Mouse (Mus musculus): ENCODE results near the gene Hivep3.

The Hivep3 gene

DNA sequence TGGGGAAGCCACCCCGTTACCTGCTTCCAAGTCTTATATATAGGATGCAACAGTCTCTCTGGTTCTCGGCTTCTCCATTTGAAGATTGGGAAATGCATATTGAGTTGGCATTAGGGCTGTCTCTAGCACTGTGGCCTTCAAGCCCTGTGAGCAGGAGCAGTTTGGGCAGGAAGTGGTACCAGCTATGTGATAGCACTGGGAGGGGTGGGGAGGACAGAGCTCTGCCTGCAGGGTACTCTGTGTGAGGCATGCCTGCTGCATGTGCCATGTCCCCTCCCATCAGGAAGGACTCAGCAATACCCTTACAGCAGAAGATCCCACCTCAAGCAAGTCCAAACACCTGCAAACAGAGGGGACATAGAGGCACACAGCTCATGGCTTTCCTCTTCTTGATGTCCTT lies 142.0 kb downstream of the Hivep3 start:
- no peak for DNase-seq

- DNase-seq, result peak; percentile 63
These were observed 143.1 kb downstream of the Hivep3 start for GRCm38 (mm10) chr4:119876535-119877160.

DNA sequence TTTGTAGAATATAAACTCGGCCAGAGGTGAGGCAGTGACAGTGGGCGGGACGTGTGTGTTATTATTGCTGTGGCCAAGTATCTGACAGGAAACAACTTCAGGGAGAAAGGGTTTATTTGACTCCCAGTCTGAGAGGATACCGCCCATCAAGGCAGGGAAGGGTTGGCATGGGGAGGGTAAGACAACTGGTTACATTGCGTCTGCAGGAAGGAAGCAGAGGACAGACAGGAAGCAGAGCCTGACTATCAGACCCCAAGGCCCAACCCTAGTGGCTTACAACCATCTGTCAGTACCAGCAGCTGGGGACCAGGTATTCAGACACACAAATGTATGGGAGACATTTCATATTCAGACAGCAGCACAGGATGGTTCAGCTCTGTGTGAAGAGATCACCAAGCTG lies 144.6 kb downstream of the Hivep3 start:
- peak; percentile 57 for DNase-seq

DNA sequence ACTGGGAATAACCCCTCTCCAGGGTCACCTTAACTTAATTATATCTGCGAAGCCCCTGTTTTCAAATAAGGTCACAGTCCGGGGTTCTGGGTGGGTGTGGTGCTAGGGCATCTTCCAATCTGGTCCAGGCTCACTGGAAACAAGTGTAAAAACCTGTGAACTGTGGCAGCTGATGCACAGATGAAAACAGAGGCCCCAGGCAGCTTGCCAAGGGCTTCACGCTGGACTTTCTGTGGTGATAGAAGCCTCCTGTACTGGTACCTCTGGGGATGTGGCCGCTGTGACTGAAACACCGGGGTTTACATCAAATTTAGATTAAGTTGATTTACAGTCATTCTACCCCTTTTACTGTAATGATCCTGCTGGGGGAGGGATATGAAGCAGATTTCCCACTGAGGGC lies 146.1 kb downstream of the Hivep3 start:
- peak; percentile 63 for DNase-seq

DNA sequence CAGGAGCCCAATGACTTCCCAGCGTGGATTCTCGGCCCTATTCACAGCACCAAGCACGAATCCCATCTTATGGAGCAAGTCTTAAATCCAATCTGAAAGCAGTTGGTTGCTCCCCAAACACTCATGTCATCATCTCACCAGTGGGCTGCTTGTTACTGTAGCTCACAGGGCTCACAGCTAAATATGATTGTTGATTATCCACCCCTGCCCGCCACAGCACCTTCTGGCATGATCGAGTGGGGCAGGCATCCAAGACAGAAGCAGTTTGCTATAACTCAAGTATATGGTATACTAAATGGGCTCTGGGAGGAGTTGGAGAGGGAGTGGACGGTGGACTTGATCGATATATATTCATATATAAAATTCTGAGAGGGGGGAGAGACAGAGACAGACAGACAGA lies 146.7 kb downstream of the Hivep3 start:
- DNase-seq, result no peak

DNA sequence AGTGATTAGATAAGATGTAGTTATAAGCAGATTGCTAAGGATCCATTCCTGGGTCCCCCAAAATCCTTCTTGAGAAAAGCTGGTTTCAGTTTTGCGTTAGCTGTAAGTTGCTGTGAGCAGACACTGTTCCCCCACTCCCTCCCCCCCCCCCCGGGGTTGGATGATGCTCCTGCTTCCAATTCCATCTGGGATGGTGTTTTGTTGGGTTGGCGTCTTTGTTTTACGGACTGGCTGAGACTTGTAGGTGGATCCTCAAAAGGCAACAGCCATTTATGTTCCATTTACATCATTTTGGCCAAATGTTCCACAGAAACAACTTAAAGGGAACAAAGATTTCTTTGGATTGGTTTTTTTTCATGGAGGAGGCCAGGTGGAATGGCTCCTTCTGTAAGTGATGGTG lies 147.7 kb downstream of the Hivep3 start:
- peak; percentile 13 for DNase-seq

GRCm38 (mm10) chr4:119882401-119882800 lies 148.8 kb downstream of the Hivep3 start:
- DNase-seq, result peak; percentile 93

DNA sequence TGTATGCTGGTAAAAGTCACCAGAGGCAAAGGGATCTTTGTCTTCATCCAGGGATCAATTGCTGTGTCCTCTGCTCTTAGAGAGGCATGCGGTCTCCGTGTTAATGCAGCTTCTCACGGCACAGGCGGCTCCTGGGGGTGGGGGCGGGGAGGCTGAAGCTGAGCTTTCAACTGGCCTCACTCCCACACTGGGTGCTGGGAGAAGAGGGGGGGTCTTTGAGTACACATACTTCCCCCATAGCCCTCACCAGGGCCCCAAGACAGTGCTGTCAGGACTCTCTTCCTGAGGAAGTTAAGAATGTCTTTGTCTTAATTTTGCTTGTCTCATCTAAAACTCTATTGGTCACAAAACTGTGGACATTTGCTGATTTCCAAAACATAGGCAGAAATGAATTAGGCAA lies 149.2 kb downstream of the Hivep3 start:
- peak; percentile 68 for DNase-seq

GRCm38 (mm10) chr4:119886621-119887020 lies 153.0 kb downstream of the Hivep3 start:
- DNase-seq, result peak; percentile 79

GRCm38 (mm10) chr4:119887523-119888177 lies 154.1 kb downstream of the Hivep3 start:
- DNase-seq, result peak; percentile 70

DNA sequence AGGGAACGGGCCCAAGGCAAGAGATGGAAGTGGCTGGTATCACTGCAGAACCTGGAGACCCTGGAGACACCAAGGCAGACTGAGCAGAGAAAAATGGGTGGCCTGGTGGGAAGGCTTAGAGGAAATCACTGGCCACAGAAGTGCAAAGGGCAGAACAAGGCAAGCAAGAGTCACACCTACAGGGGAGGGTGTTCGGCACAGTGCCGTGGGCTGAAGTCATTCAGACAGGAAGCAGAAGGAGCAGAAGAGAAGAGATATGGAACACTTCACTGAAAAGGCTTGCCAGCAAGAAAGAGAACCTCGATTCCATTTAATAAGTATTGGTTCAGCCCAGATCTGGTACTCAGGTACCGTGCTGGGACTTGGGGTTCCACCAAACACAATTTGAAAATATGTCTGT lies 156.2 kb downstream of the Hivep3 start:
- no peak for DNase-seq

DNA sequence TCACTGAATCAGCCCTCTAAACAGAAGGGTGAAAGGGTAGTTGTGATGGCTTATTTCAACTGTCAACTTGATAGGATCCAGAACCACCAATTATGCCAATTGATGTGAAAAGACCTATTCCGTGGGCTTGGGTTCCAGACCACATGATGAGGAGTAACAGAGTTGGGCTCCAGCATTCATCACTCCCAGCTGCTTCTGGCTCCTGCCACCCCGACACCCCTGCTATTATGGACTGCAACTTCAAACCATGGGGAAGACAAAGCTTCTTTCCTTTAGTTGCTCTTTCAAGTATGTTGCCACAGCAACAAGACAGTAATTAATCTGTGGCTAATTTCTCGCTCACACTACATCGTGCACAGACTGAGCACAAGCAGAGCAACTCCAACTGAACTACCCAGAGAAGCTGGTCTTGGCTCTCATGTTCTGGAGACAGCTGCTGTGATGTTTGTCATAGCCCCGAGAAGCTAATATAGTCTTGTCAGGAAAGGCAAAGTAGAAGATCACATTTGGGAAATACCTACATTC lies 159.7 kb downstream of the Hivep3 start:
- no peak for DNase-seq

DNA sequence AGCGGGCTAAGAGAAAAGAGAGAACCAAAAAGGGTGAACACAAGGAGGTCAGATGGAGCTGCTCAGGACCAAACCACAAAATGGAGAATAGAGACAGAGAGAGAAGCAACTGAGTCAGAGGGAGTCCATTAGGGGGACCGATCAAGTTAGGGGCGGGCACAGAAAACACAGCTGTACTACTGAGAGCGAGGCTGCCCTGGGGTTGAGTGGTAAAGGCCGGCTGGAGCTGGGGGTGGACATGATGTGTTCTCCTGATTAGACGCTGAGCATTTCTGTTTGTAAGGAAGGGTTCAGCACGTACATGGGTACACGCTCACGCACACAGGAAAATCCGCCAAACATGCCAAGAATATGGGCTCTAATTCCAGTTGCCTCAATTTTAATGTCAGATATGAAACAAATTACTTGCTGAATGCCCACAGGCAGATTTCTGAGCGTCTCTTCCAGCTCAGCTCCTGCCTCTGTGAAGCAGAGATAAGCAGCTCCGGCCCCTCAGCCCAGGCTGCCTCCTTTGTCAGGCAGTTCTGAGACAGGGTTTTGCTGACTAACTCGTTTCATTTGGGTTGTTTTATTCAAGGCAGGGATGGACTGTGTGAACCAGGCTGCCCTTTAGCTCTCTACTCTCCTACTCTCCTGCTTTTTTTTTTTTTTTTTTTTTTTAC lies 161.3 kb downstream of the Hivep3 start:
- no peak for DNase-seq

DNA sequence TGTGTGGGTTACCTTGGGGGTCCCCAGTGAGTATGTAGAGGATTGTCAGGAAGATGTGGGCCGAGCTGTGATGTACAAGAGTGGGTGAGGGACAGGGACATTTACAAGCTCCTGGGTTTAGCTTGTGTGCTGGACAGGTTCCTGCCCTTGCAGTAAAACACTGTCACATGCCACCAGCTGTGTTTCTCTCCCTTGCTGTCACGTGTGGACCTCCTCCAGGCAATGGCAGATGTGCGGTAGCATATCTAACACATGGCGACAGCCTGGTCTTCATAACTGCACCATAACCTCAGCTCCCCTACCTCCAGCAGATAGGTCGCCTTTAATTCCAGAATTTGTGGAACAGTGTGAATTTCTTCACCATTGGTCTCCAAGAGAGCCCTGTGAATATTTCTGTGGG lies 161.9 kb downstream of the Hivep3 start:
- DNase-seq, result no peak

GRCm38 (mm10) chr4:119896572-119896971 lies 163.0 kb downstream of the Hivep3 start:
- DNase-seq, result no peak

- DNase-seq, result no peak
These were observed 163.7 kb downstream of the Hivep3 start for GRCm38 (mm10) chr4:119897054-119897855.

GRCm38 (mm10) chr4:119901556-119902491 lies 168.2 kb downstream of the Hivep3 start:
- peak; percentile 98 for DNase-seq

GRCm38 (mm10) chr4:119903328-119903727 lies 169.7 kb downstream of the Hivep3 start:
- DNase-seq, result peak; percentile 89

DNA sequence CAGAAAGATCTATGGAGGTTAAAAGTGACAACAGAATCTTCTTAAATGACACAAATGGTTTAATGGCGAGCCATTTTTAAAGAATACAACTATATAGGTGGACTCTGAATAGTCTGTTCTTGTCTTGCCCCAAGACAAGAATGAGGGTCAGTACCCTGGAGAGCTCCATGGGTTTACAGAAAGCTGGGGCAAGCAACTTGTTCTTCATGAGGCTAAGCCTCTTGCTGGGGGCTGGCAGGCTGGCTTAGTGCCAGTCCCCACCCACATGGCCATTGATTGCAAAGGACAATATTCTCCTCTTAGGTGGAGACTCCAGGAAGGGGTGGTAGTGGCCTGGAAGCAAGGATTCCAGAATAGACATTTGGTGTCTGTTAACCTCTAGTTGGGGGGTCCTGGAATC lies 170.2 kb downstream of the Hivep3 start:
- DNase-seq, result peak; percentile 70

- peak; percentile 76 for DNase-seq
These were observed 170.7 kb downstream of the Hivep3 start for GRCm38 (mm10) chr4:119904296-119904695.

GRCm38 (mm10) chr4:119907106-119907505 lies 173.5 kb downstream of the Hivep3 start:
- DNase-seq, result peak; percentile 2
